31 mouse cellular contexts compared by ENCODE assay signal in genomic region chr4:148680505-148681067, GRCm38 (mm10). TPM values are rescaled to one million over a fixed set of nuclear protein-coding genes. Genes with fewer than 3 reads are reported as not detected.
DNase-seq lines count a peak whose midpoint lies in the region; ATAC-seq lines count a peak whose summit lies in the region.
"Had no signal": no experiment of that assay in that cellular context is flagged by ENCODE, and none has a peak within 500 bp of the region (broad histone marks: within the 10 kb centered on the region; RNA-seq: fewer than 3 reads in every experiment).

No protein-coding gene starts in this region.

- H3K9me3 ChIP-seq in liver, embryonic 13.5 days (replicated peaks) = no peaks in the 10 kb centered on the region
- H3K9me3 ChIP-seq: embryonic facial prominence, embryonic 13.5 days; heart, embryonic 13.5 days; hindbrain, embryonic 12.5 days; limb, embryonic 12.5 days; megakaryocyte, embryonic 14.5 days had no signal

- H3K27me3 ChIP-seq in liver, embryonic 13.5 days = no peaks in the 10 kb centered on the region; the same call in 1 of the 2 replicates
- H3K27me3 ChIP-seq: heart, embryonic 13.5 days had no signal

- no peaks in the 10 kb centered on the region for H3K36me3 ChIP-seq in liver, embryonic 13.5 days
- H3K36me3 ChIP-seq: embryonic facial prominence, embryonic 13.5 days; heart, embryonic 13.5 days; hindbrain, embryonic 12.5 days; limb, embryonic 12.5 days had no signal

- 3% methylated on average over 1 of the region's 1 CpGs for WGBS in liver, embryonic 13.5 days (ENCODE audit: insufficient replicate concordance)

- peak; percentile 34; the same call in 1 of the 2 replicates for ATAC-seq in erythroblast, adult 5-6 weeks (replicated peaks; ENCODE audit: low FRiP score, poor library complexity, severe bottlenecking)
- peak; percentile 86 for ATAC-seq in liver, embryonic 13.5 days (ENCODE audit: low read depth)
- ATAC-seq in megakaryocyte-erythroid progenitor cell, adult 5-6 weeks (replicated peaks; ENCODE audit: low FRiP score, low TSS enrichment, poor library complexity, severe bottlenecking) = peak; percentile 71
- ATAC-seq in monocyte, adult 5-6 weeks (replicated peaks; ENCODE audit: insufficient number of reproducible peaks, low FRiP score, low TSS enrichment, poor library complexity, severe bottlenecking) = no peak
- ATAC-seq: forebrain, embryonic 14.5 days; midbrain, embryonic 16.5 days had no signal

- intact Hi-C loops in left cerebral cortex, postnatal 25 days (cut with DNase I) = loop anchor here (1.0 kb wide), 1 partner anchor 396 kb away; no protein-coding TSS in a partner anchor

- peak; percentile 39 for DNase-seq in R1 (ENCODE audit: low read depth, low spot score)
- no peak for DNase-seq in liver, embryonic 13.5 days
- no peak for DNase-seq in urinary bladder, postnatal 10 days (ENCODE audit: low spot score)
- DNase-seq in left cerebral cortex, postnatal 25 days (ENCODE audit: low spot score in 2 of 2) = no peak
- DNase-seq: cerebellum, adult 18-20 months; cerebellum, postnatal 14 days; heart, postnatal 14 days; kidney, adult 8-10 months; kidney, postnatal 14 days; lung, adult 2 months; right cerebral cortex, adult 18-20 months; right cerebral cortex, postnatal 4 days; thymus, adult 2 months had no signal

- H3K27ac ChIP-seq in liver, embryonic 13.5 days = peak overlapping the region; percentile 78
- H3K27ac ChIP-seq: embryonic facial prominence, embryonic 13.5 days; heart, embryonic 13.5 days; hindbrain, embryonic 12.5 days; limb, embryonic 12.5 days had no signal

- H3K4me2 ChIP-seq in liver, embryonic 13.5 days = peak overlapping the region; percentile 68
- H3K4me2 ChIP-seq: embryonic facial prominence, embryonic 13.5 days; hindbrain, embryonic 12.5 days; limb, embryonic 12.5 days had no signal

- H3K9ac ChIP-seq in liver, embryonic 13.5 days = 0 out of 2 replicates have a peak overlapping the region, but pooled peaks have one; percentile 53
- H3K9ac ChIP-seq: embryonic facial prominence, embryonic 13.5 days; hindbrain, embryonic 12.5 days; limb, embryonic 12.5 days had no signal

- no peak overlapping the region for H3K4me3 ChIP-seq in liver, embryonic 13.5 days (replicated peaks)
- H3K4me3 ChIP-seq: embryonic facial prominence, embryonic 13.5 days; heart, embryonic 13.5 days; hindbrain, embryonic 12.5 days; limb, embryonic 12.5 days had no signal

- peaks cover 67% of the 10 kb centered on the region for H3K4me1 ChIP-seq in liver, embryonic 13.5 days (replicated peaks)

RNA-seq across cellular contexts. Expression of gene Gm572, which starts 37.5 kb away (rescaled TPM):
- not detected in 2 replicates for total RNA-seq in erythroblast, adult 5-6 weeks (2015; ENCODE audit: low replicate concordance)
- total RNA-seq in erythroblast, adult 5-6 weeks (2017; ENCODE audit: low replicate concordance) = not detected in 2 replicates
- not detected in 2 replicates for polyA plus RNA-seq in liver, embryonic 13.5 days (2015; fragmentation: Nextera tagmentation; extraction: Ambion mirVana)
- not detected in 2 replicates for total RNA-seq in megakaryocyte-erythroid progenitor cell, adult 5-6 weeks (2014; fragmentation: Nextera tagmentation)
- total RNA-seq in megakaryocyte-erythroid progenitor cell, adult 5-6 weeks (2017) = not detected in 2 replicates
- not detected for total RNA-seq in left cerebral cortex, postnatal 25 days (2021)
- not detected in 3 replicates for total RNA-seq in monocyte, adult 5-6 weeks (2017)
- total RNA-seq: adrenal gland, adult 18-20 months; adrenal gland, postnatal 36 days; granulocyte monocyte progenitor cell, adult 5-6 weeks; layer of hippocampus, adult 18-20 months; layer of hippocampus, postnatal 14 days had no signal
- polyA plus RNA-seq: C2C12; embryonic facial prominence, embryonic 13.5 days; forebrain, embryonic 14.5 days; frontal cortex, adult 2 months; hindbrain, embryonic 12.5 days; limb, embryonic 12.5 days; midbrain, embryonic 16.5 days; neural tube, embryonic 14.5 days had no signal

RNA-seq across cellular contexts. Expression of gene Tardbp, which starts 53.8 kb away (rescaled TPM):
- 83.6 and 89.4 TPM in 2 replicates for total RNA-seq in erythroblast, adult 5-6 weeks (2015; ENCODE audit: low replicate concordance)
- total RNA-seq in erythroblast, adult 5-6 weeks (2017; ENCODE audit: low replicate concordance) = 112 and 199 TPM in 2 replicates
- 180 and 240 TPM in 2 replicates for polyA plus RNA-seq in liver, embryonic 13.5 days (2015; fragmentation: Nextera tagmentation; extraction: Ambion mirVana)
- total RNA-seq in megakaryocyte-erythroid progenitor cell, adult 5-6 weeks (2014; fragmentation: Nextera tagmentation) = 456 and 583 TPM in 2 replicates
- total RNA-seq in megakaryocyte-erythroid progenitor cell, adult 5-6 weeks (2017) = 804 and 881 TPM in 2 replicates
- 100 to 1,000 TPM; 187 to 201 TPM for total RNA-seq in left cerebral cortex, postnatal 25 days (2021)
- 326 to 434 TPM (median 398 TPM) in 3 replicates for total RNA-seq in monocyte, adult 5-6 weeks (2017)
